Mouse (Mus musculus): ENCODE data around the gene Jmjd8. TPM values are rescaled to one million over a fixed set of nuclear protein-coding genes. Genes with fewer than 3 reads are reported as not detected.
"Not testable (repeated sequence)": the region's sequence is repeated elsewhere in the genome, so short reads cannot be mapped to it uniquely, and the experiment has no call there.

Jmjd8 gene
- polyA plus RNA-seq, 1 experiment from 2014 or later: 56.9 TPM

- peak overlapping the region; percentile 33 for H3K4me2 ChIP-seq (ENCODE audit: low read length)
- H3K27me3 ChIP-seq (replicated peaks; ENCODE audit: control insufficient read depth, insufficient read depth, low read length): 0 out of 2 replicates have a peak, but pooled peaks cover 3% of the 10 kb centered on the region
- ATAC-seq (peak; percentile 91), DNase-seq (ENCODE audit: low spot score) (peak; percentile 89)
- H3K27ac ChIP-seq (ENCODE audit: low read depth, low read length): peak overlapping the region; percentile 90
- no peaks in the 10 kb centered on the region for H3K9me3 ChIP-seq (replicated peaks; ENCODE audit: control insufficient read depth, low read length)
- no peak overlapping the region for H3K4me3 ChIP-seq (ENCODE audit: low read depth, low read length)
- WGBS: 8% methylated on average over 10 of the region's 10 CpGs
- H3K4me1 ChIP-seq (ENCODE audit: control insufficient read depth, insufficient read depth, low read length): peaks cover 18% of the 10 kb centered on the region
- H3K36me3 ChIP-seq (ENCODE audit: control insufficient read depth, insufficient read depth, low read length): no peaks in the 10 kb centered on the region
- peak overlapping the region; percentile 41 for H3K9ac ChIP-seq (ENCODE audit: low read length)
Observed at GRCm38 (mm10) chr17:25802825-25803517, 25.7 kb upstream of the Jmjd8 start.

- 81% methylated on average over 4 of the region's 4 CpGs for WGBS
- 0 out of 2 replicates have a peak, but pooled peaks cover 3% of the 10 kb centered on the region for H3K27me3 ChIP-seq (replicated peaks; ENCODE audit: control insufficient read depth, insufficient read depth, low read length)
- peaks cover 34% of the 10 kb centered on the region for H3K4me1 ChIP-seq (ENCODE audit: control insufficient read depth, insufficient read depth, low read length)
- no peak overlapping the region for H3K4me3 ChIP-seq (ENCODE audit: low read depth, low read length)
- H3K36me3 ChIP-seq (ENCODE audit: control insufficient read depth, insufficient read depth, low read length): no peaks in the 10 kb centered on the region
- no peak overlapping the region for H3K9ac ChIP-seq (ENCODE audit: low read length)
- no peaks in the 10 kb centered on the region for H3K9me3 ChIP-seq (replicated peaks; ENCODE audit: control insufficient read depth, low read length)
- H3K4me2 ChIP-seq (ENCODE audit: low read length): no peak overlapping the region
- no peak overlapping the region for H3K27ac ChIP-seq (ENCODE audit: low read depth, low read length)
- no peak for ATAC-seq
- DNase-seq (ENCODE audit: low spot score): no peak
Observed at GRCm38 (mm10) chr17:25806507-25806906, 22.2 kb upstream of the Jmjd8 start.

GRCm38 (mm10) chr17:25807452-25807851 lies 21.2 kb upstream of the Jmjd8 start:
- H3K27me3 ChIP-seq (replicated peaks; ENCODE audit: control insufficient read depth, insufficient read depth, low read length); H3K9ac ChIP-seq (ENCODE audit: low read length); H3K4me3 ChIP-seq (ENCODE audit: low read depth, low read length); H3K9me3 ChIP-seq (replicated peaks; ENCODE audit: control insufficient read depth, low read length); DNase-seq (ENCODE audit: low spot score); ATAC-seq; H3K27ac ChIP-seq (ENCODE audit: low read depth, low read length); H3K36me3 ChIP-seq (ENCODE audit: control insufficient read depth, insufficient read depth, low read length); H3K4me2 ChIP-seq (ENCODE audit: low read length): not testable (repeated sequence)
- peaks cover 29% of the 10 kb centered on the region for H3K4me1 ChIP-seq (ENCODE audit: control insufficient read depth, insufficient read depth, low read length)
- 50% methylated on average over 2 of the region's 2 CpGs for WGBS

DNA sequence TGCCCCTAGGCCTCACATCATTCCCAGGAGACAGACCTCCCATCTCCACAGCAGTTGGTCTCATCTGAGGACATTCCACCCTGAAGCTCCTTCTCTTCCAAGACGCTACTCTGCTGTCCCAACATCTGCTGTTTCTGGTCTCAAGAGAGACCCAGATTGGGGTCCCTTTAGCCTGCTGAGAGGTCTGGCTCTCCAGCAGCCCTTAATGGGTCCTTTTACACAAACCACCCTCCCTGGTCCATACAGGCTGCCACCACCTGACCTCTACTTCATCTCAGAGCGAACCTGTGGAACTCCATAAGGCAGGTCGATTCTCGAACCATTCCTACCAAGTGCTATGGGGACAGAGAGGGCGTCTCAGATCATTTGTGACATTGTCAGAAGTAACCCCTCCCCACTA lies 20.6 kb upstream of the Jmjd8 start:
- no peak for DNase-seq (ENCODE audit: low spot score)
- Histone ChIP-seq H3K27ac (ENCODE audit: low read depth, low read length) (peak overlapping the region; percentile 95; the same call in 1 of the 2 replicates), H3K4me3 (ENCODE audit: low read depth, low read length) (peak overlapping the region; percentile 85; the same call in 1 of the 2 replicates), H3K4me1 (ENCODE audit: control insufficient read depth, insufficient read depth, low read length) (peaks cover 24% of the 10 kb centered on the region), H3K9me3 (replicated peaks; ENCODE audit: control insufficient read depth, low read length) (no peaks in the 10 kb centered on the region), H3K9ac (ENCODE audit: low read length) (peak overlapping the region; percentile 95), H3K4me2 (ENCODE audit: low read length) (peak overlapping the region; percentile 86), H3K36me3 (ENCODE audit: control insufficient read depth, insufficient read depth, low read length) (no peaks in the 10 kb centered on the region), H3K27me3 (replicated peaks; ENCODE audit: control insufficient read depth, insufficient read depth, low read length) (0 out of 2 replicates have a peak, but pooled peaks cover 3% of the 10 kb centered on the region)
- WGBS: 40% methylated on average over 5 of the region's 5 CpGs
- ATAC-seq: no peak

- Histone ChIP-seq H3K27ac (ENCODE audit: low read depth, low read length) (peak within 1 kb of the TSS; percentile 95), H3K4me2 (ENCODE audit: low read length) (peak within 1 kb of the TSS; percentile 86), H3K27me3 (replicated peaks; ENCODE audit: control insufficient read depth, insufficient read depth, low read length) (0 out of 2 replicates have a peak, but pooled peaks cover 3% of the 10 kb centered on the region), H3K9ac (ENCODE audit: low read length) (peak within 1 kb of the TSS; percentile 95), H3K4me1 (ENCODE audit: control insufficient read depth, insufficient read depth, low read length) (peaks cover 16% of the 10 kb centered on the region), H3K9me3 (replicated peaks; ENCODE audit: control insufficient read depth, low read length) (no peaks in the 10 kb centered on the region), H3K36me3 (ENCODE audit: control insufficient read depth, insufficient read depth, low read length) (no peaks in the 10 kb centered on the region), H3K4me3 (ENCODE audit: low read depth, low read length) (peak within 1 kb of the TSS; percentile 85)
- DNase-seq (ENCODE audit: low spot score) (peak; percentile 96), ATAC-seq (peak; percentile 88)
- WGBS: under 1% methylated on average over 79 of the region's 100 CpGs
Observed at GRCm38 (mm10) chr17:25808789-25809605, 19.7 kb upstream of the Jmjd8 start, which contains the start of gene Fbxl16. TSS of gene Fbxl16 (plus strand) at chr17:25809085.

GRCm38 (mm10) chr17:25809606-25810340 lies 18.9 kb upstream of the Jmjd8 start:
- DNase-seq (ENCODE audit: low spot score) (peak; percentile 62), ATAC-seq (peak; percentile 57)
- Histone ChIP-seq H3K4me1 (ENCODE audit: control insufficient read depth, insufficient read depth, low read length) (peaks cover 16% of the 10 kb centered on the region), H3K9ac (ENCODE audit: low read length) (peak overlapping the region; percentile 95), H3K9me3 (replicated peaks; ENCODE audit: control insufficient read depth, low read length) (no peaks in the 10 kb centered on the region), H3K36me3 (ENCODE audit: control insufficient read depth, insufficient read depth, low read length) (no peaks in the 10 kb centered on the region), H3K27ac (ENCODE audit: low read depth, low read length) (peak overlapping the region; percentile 95), H3K4me3 (ENCODE audit: low read depth, low read length) (peak overlapping the region; percentile 85), H3K4me2 (ENCODE audit: low read length) (peak overlapping the region; percentile 86), H3K27me3 (replicated peaks; ENCODE audit: control insufficient read depth, insufficient read depth, low read length) (no peaks in the 10 kb centered on the region)
- 11% methylated on average over 24 of the region's 25 CpGs for WGBS

- Histone ChIP-seq H3K4me1 (ENCODE audit: control insufficient read depth, insufficient read depth, low read length) (peaks cover 16% of the 10 kb centered on the region), H3K4me2 (ENCODE audit: low read length) (peak overlapping the region; percentile 86), H3K9me3 (replicated peaks; ENCODE audit: control insufficient read depth, low read length) (no peaks in the 10 kb centered on the region), H3K27ac (ENCODE audit: low read depth, low read length) (no peak overlapping the region), H3K9ac (ENCODE audit: low read length) (peak overlapping the region; percentile 95; the same call in 1 of the 2 replicates), H3K4me3 (ENCODE audit: low read depth, low read length) (no peak overlapping the region), H3K36me3 (ENCODE audit: control insufficient read depth, insufficient read depth, low read length) (no peaks in the 10 kb centered on the region), H3K27me3 (replicated peaks; ENCODE audit: control insufficient read depth, insufficient read depth, low read length) (no peaks in the 10 kb centered on the region)
- ATAC-seq: no peak
- DNase-seq (ENCODE audit: low spot score): no peak
- 76% methylated on average over 4 of the region's 4 CpGs for WGBS
Observed at GRCm38 (mm10) chr17:25810890-25811289, 17.8 kb upstream of the Jmjd8 start.

- Histone ChIP-seq H3K9me3 (replicated peaks; ENCODE audit: control insufficient read depth, low read length) (no peaks in the 10 kb centered on the region), H3K27ac (ENCODE audit: low read depth, low read length) (no peak overlapping the region), H3K4me3 (ENCODE audit: low read depth, low read length) (no peak overlapping the region), H3K4me1 (ENCODE audit: control insufficient read depth, insufficient read depth, low read length) (peaks cover 11% of the 10 kb centered on the region), H3K36me3 (ENCODE audit: control insufficient read depth, insufficient read depth, low read length) (peaks cover 20% of the 10 kb centered on the region), H3K4me2 (ENCODE audit: low read length) (peak overlapping the region; percentile 17; the same call in 1 of the 2 replicates), H3K9ac (ENCODE audit: low read length) (peak overlapping the region; percentile 50), H3K27me3 (replicated peaks; ENCODE audit: control insufficient read depth, insufficient read depth, low read length) (peaks cover 2% of the 10 kb centered on the region; the same call in 1 of the 2 replicates)
- DNase-seq (ENCODE audit: low spot score): peak; percentile 61
- WGBS: 2% methylated on average over 20 of the region's 20 CpGs
- ATAC-seq: no peak
Observed at GRCm38 (mm10) chr17:25813471-25813870, 15.2 kb upstream of the Jmjd8 start.

Measured in forebrain, embryonic 14.5 days (tissue).